Comparison of ENCODE assay signal across 8 mouse cellular contexts in genomic region chr12:51866226-51866910, GRCm38 (mm10). TPM values are rescaled to one million over a fixed set of nuclear protein-coding genes. Genes with fewer than 3 reads are reported as not detected.
DNase-seq lines count a peak whose midpoint lies in the region; ATAC-seq and TF ChIP-seq lines count a peak whose summit lies in the region.

No protein-coding gene starts in this region.

- H3K4me2 ChIP-seq in kidney, embryonic 14.5 days (replicated peaks; ENCODE audit: low read depth, low read length), result no peak overlapping the region
- H3K4me2 ChIP-seq in forebrain, postnatal 0 days (ENCODE audit: low read depth), result no peak overlapping the region
- no peak overlapping the region for H3K4me2 ChIP-seq in liver, embryonic 11.5 days

- H3K9ac ChIP-seq in kidney, embryonic 14.5 days (ENCODE audit: low read depth, low read length), result no peak overlapping the region
- peak overlapping the region; percentile 32 for H3K9ac ChIP-seq in MEL (ENCODE audit: control insufficient read depth, low read depth, low read length, poor library complexity, severe bottlenecking)
- no peak overlapping the region for H3K9ac ChIP-seq in forebrain, postnatal 0 days
- peak overlapping the region; percentile 22; the same call in 1 of the 2 replicates for H3K9ac ChIP-seq in liver, embryonic 11.5 days (ENCODE audit: low read depth, low read length)

- H3K27ac ChIP-seq in kidney, adult 2 months (ENCODE audit: insufficient read depth, low read depth, low read length), result peak overlapping the region; percentile 75
- no peak overlapping the region for H3K27ac ChIP-seq in kidney, embryonic 14.5 days (ENCODE audit: low read depth, low read length)
- H3K27ac ChIP-seq in MEL (ENCODE audit: control insufficient read depth, low read depth, low read length), result peak overlapping the region; percentile 58
- peak overlapping the region; percentile 59; the same call in 1 of the 2 replicates for H3K27ac ChIP-seq in forebrain, postnatal 0 days (ENCODE audit: low read depth, low read length)
- H3K27ac ChIP-seq in liver, embryonic 11.5 days (ENCODE audit: low read depth, low read length), result peak overlapping the region; percentile 28; the same call in 1 of the 2 replicates

- 54% methylated on average over 13 of the region's 13 CpGs for WGBS in kidney, adult 2 months
- WGBS in kidney, embryonic 14.5 days, result 66% methylated on average over 13 of the region's 13 CpGs
- 44% methylated on average over 13 of the region's 13 CpGs for WGBS in forebrain, postnatal 0 days
- 66% methylated on average over 13 of the region's 13 CpGs for WGBS in liver, embryonic 11.5 days

- no peak overlapping the region for H3K4me3 ChIP-seq in kidney, adult 2 months (ENCODE audit: insufficient read depth, low read depth, low read length)
- no peak overlapping the region for H3K4me3 ChIP-seq in kidney, embryonic 14.5 days (ENCODE audit: low read length)
- peak overlapping the region in 1 of 2 experiments; percentile 14; a peak in 1 of 4 replicates for H3K4me3 ChIP-seq in MEL (ENCODE audit: control insufficient read depth in 1 of 2, insufficient read depth in 1 of 2, low read depth in 2 of 2, low read length in 2 of 2)
- no peak overlapping the region for H3K4me3 ChIP-seq in forebrain, postnatal 0 days (ENCODE audit: low read depth, low read length)
- H3K4me3 ChIP-seq in liver, embryonic 11.5 days (ENCODE audit: low read depth, low read length), result no peak overlapping the region

- no peaks in the 10 kb centered on the region for H3K36me3 ChIP-seq in kidney, adult 2 months (ENCODE audit: control insufficient read depth, insufficient read depth, low read length)
- H3K36me3 ChIP-seq in kidney, embryonic 14.5 days (ENCODE audit: control insufficient read depth, insufficient read depth, low read length), result no peaks in the 10 kb centered on the region
- peaks cover 0 to 28% of the 10 kb centered on the region in 2 experiments; a peak in 2 of 4 replicates for H3K36me3 ChIP-seq in MEL (ENCODE audit: control insufficient read depth in 1 of 2, insufficient read depth in 2 of 2, low read length in 2 of 2)
- no peaks in the 10 kb centered on the region for H3K36me3 ChIP-seq in forebrain, postnatal 0 days (ENCODE audit: insufficient read depth)
- H3K36me3 ChIP-seq in liver, embryonic 11.5 days (ENCODE audit: control insufficient read depth, insufficient read depth, low read length), result no peaks in the 10 kb centered on the region

- peak; percentile 51 for DNase-seq in kidney, adult 2 months
- DNase-seq in MEL (ENCODE audit: low read depth, low spot score), result peak; percentile 65
- no peak for DNase-seq in forebrain, postnatal 0 days
- DNase-seq in liver, embryonic 11.5 days (ENCODE audit: low spot score), result no peak
- no peak for DNase-seq in right cerebral cortex, postnatal 36 days (ENCODE audit: low spot score in 2 of 2)
- no peak for DNase-seq in frontal cortex, postnatal 14 days (ENCODE audit: low spot score in 2 of 2)

- TF ChIP-seq EP300 in MEL (IDR thresholded peaks at IDR 0.05; ENCODE audit: low read depth in 1 of 2, low read length in 2 of 2), result peak in 1 of 2 experiments; percentile 11; a peak in 1 of 4 replicates

- H3K9me3 ChIP-seq in kidney, embryonic 14.5 days (ENCODE audit: control insufficient read depth, low read length), result no peaks in the 10 kb centered on the region
- H3K9me3 ChIP-seq in MEL (replicated peaks; ENCODE audit: insufficient read depth, low read length), result no peaks in the 10 kb centered on the region
- H3K9me3 ChIP-seq in forebrain, postnatal 0 days (ENCODE audit: low read length), result no peaks in the 10 kb centered on the region
- no peaks in the 10 kb centered on the region for H3K9me3 ChIP-seq in liver, embryonic 11.5 days (ENCODE audit: control insufficient read depth, low read length)

- TF ChIP-seq CTCF in kidney, adult 2 months (conservative IDR thresholded peaks at IDR 0.05; ENCODE audit: insufficient read depth, insufficient read length, low read depth, low read length), result no peak
- TF ChIP-seq CTCF in MEL (IDR thresholded peaks at IDR 0.05 in 2 of 3, conservative IDR thresholded peaks at IDR 0.05 in 1 of 3; ENCODE audit: control insufficient read depth in 1 of 3, insufficient read depth in 1 of 3, low read depth in 2 of 3, low read length in 3 of 3, poor library complexity in 1 of 3, severe bottlenecking in 1 of 3), result no peak
- TF ChIP-seq CTCF in forebrain, postnatal 0 days (IDR thresholded peaks at IDR 0.05; ENCODE audit: low read depth), result no peak

- H3K4me1 ChIP-seq in kidney, adult 2 months (ENCODE audit: control insufficient read depth, insufficient read depth, low read length), result peaks cover 46% of the 10 kb centered on the region
- H3K4me1 ChIP-seq in kidney, embryonic 14.5 days (ENCODE audit: control insufficient read depth, insufficient read depth, low read length), result peaks cover 6% of the 10 kb centered on the region; the same call in 1 of the 2 replicates
- peaks cover 10 to 29% of the 10 kb centered on the region in 2 experiments for H3K4me1 ChIP-seq in MEL (ENCODE audit: control insufficient read depth in 1 of 2, insufficient read depth in 2 of 2, low read length in 2 of 2)
- H3K4me1 ChIP-seq in forebrain, postnatal 0 days (ENCODE audit: insufficient read depth), result 0 out of 2 replicates have a peak, but pooled peaks cover 4% of the 10 kb centered on the region
- peaks cover 13% of the 10 kb centered on the region for H3K4me1 ChIP-seq in liver, embryonic 11.5 days (replicated peaks; ENCODE audit: control insufficient read depth, insufficient read depth, low read length)

- no peaks in the 10 kb centered on the region for H3K79me2 ChIP-seq in MEL (ENCODE audit: control insufficient read depth, insufficient read depth, low read length, poor library complexity)

- no peak for ATAC-seq in kidney, embryonic 14.5 days (ENCODE audit: low FRiP score, low TSS enrichment)
- peak; percentile 51 for ATAC-seq in forebrain, postnatal 0 days
- ATAC-seq in liver, embryonic 11.5 days (replicated peaks; ENCODE audit: low FRiP score), result peak; percentile 16; the same call in 1 of the 2 replicates
- ATAC-seq in monocyte, adult 5-6 weeks (replicated peaks; ENCODE audit: insufficient number of reproducible peaks, low FRiP score, low TSS enrichment, poor library complexity, severe bottlenecking), result peak; percentile 78

- TF ChIP-seq RAD21 in MEL (IDR thresholded peaks at IDR 0.05; ENCODE audit: low read depth, low read length), result no peak

- H3K27me3 ChIP-seq in kidney, adult 2 months (replicated peaks; ENCODE audit: control insufficient read depth, insufficient read depth, low read length), result no peaks in the 10 kb centered on the region
- no peaks in the 10 kb centered on the region for H3K27me3 ChIP-seq in kidney, embryonic 14.5 days (ENCODE audit: control insufficient read depth, insufficient read depth, low read length)
- H3K27me3 ChIP-seq in MEL (ENCODE audit: control insufficient read depth in 1 of 2, insufficient read depth in 2 of 2, low read length in 2 of 2), result no peaks in the 10 kb centered on the region
- H3K27me3 ChIP-seq in forebrain, postnatal 0 days (ENCODE audit: insufficient read depth, low read length), result no peaks in the 10 kb centered on the region
- no peaks in the 10 kb centered on the region for H3K27me3 ChIP-seq in liver, embryonic 11.5 days (replicated peaks; ENCODE audit: control insufficient read depth, insufficient read depth, low read length)

- no peak for TF ChIP-seq POLR2A in kidney, adult 2 months (IDR thresholded peaks at IDR 0.05; ENCODE audit: low read depth, low read length)
- no peak for TF ChIP-seq POLR2A in MEL (IDR thresholded peaks at IDR 0.05; ENCODE audit: control insufficient read depth in 1 of 2, insufficient read depth in 1 of 2, low read depth in 1 of 2, low read length in 2 of 2, poor library complexity in 1 of 2)

TF ChIP-seq in MEL, 35 proteins besides CTCF, POLR2A, EP300 and RAD21:
- TF ChIP-seq MXI1 (IDR thresholded peaks at IDR 0.05; ENCODE audit: low read depth, low read length), result 0 out of 2 replicates have a peak, but pooled peaks have one; percentile 6
- peak; percentile 76 for TF ChIP-seq TBP (IDR thresholded peaks at IDR 0.05; ENCODE audit: low read depth, low read length)
- no peak for TF ChIP-seq KAT2A (conservative IDR thresholded peaks at IDR 0.05; ENCODE audit: low read depth, low read length)

RNA-seq across cellular contexts. Expression of gene Hectd1, which starts 37.0 kb away (rescaled TPM):
- polyA plus RNA-seq in kidney, adult 2 months (2012; rRNA removed), result 18.2 and 20.6 TPM in 2 replicates
- polyA plus RNA-seq in kidney, embryonic 14.5 days (2014; fragmentation: Nextera tagmentation; extraction: Ambion mirVana), result 36.0 and 51.6 TPM in 2 replicates
- 67.3 and 72.0 TPM in 2 replicates for total RNA-seq in MEL (2012; rRNA removed)
- polyA plus RNA-seq in MEL (2012; ENCODE audit: insufficient read depth in 1 of 2, insufficient read length in 2 of 2, low read depth in 1 of 2, low replicate concordance in 2 of 2, missing spikeins in 1 of 2), result 100 to 1,000 TPM in 1 of 2 experiments, 10 to 100 TPM in 1; 55.2 to 248 TPM
- 70.5 and 93.6 TPM in 2 replicates for total RNA-seq in forebrain, postnatal 0 days (2014; rRNA removed)
- 18.2 and 27.6 TPM in 2 replicates for polyA plus RNA-seq in forebrain, postnatal 0 days (2015; fragmentation: Nextera tagmentation; extraction: Ambion mirVana)
- 59.4 and 60.0 TPM in 2 replicates for polyA plus RNA-seq in liver, embryonic 11.5 days (2014; fragmentation: Nextera tagmentation; extraction: Ambion mirVana)
- 179 to 243 TPM (median 180 TPM) in 3 replicates for total RNA-seq in monocyte, adult 5-6 weeks (2017)

Comparison
In these comparisons a context has a peak if more than half of its experiments do, and no peak if none do; other contexts are left out.
1. DNase-seq: peak in kidney, adult 2 months (single experiment) and MEL (single experiment); none in forebrain, postnatal 0 days (single experiment), liver, embryonic 11.5 days (single experiment), right cerebral cortex, postnatal 36 days (0 of 2) and frontal cortex, postnatal 14 days (0 of 2).
2. H3K9ac ChIP-seq: peak in MEL (single experiment) and liver, embryonic 11.5 days (single experiment); none in kidney, embryonic 14.5 days (single experiment) and forebrain, postnatal 0 days (single experiment).